Mouse (Mus musculus) kidney, adult 10 weeks (tissue): ENCODE measurements around the gene Gm5269. TPM values are rescaled to one million over a fixed set of nuclear protein-coding genes. Genes with fewer than 3 reads are reported as not detected.

ENCODE experiments used
- polyA plus RNA-seq: library from polyadenylated mRNA; stranded (reverse); fragments of 350-450 nt; fragmentation: Illumina TruSeq; extraction: RNeasy Lipid Tissue Mini Kit (QIAGEN cat#74804); gene quantifications from one replicate; pipeline ENCODE4 v1.2.3, GENCODE M21; 2014; ENCODE audit warnings: low read depth, low replicate concordance

Gm5269 gene
- polyA plus RNA-seq, result not detected

DNA sequence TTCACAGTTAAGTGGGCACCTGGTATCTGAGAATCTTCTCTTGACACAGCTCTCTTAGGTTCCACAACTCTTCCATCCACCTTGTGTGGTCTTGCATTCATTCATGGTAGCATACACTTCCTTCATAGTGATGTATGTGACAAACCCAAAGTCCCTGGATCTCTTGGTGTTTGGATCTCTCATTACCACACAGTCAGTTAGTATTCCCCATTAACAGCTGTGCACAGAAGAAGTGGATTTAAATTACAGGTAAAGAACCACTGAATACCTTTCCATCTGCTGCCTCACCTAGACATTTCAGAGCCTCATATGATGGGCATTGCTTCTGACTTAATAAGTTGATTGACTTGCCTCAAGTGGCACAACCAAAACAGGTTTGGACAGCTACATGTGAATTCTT, at the start of gene Gm5269:
Gm5269 (minus strand) TSS at position 101 of the 400 bp plus-strand sequence.

DNA sequence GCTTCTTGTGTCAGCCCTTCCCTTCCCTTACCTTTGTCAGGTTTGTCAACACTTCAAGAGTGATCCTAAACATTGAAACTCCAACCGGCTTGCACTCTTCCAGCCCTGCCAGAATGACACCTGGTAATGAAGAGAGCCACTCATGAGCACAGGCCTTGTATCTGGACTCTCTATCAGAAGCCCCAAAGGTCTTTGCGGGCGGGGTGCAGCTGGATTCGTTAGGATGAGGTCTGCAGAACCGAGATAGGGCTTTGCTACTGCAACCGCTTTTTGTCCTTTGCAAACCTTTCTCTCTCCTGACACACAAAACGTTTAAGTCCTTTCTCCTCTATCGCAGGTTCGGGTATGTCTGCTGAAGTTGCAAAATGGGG, 36.3 kb upstream of the Gm5269 start, which contains the start of gene Slc40a1:
Slc40a1 (minus strand) TSS at position 131 of the 371 bp plus-strand sequence.

Other genes starting within 250 kb of the Gm5269 start
- gene Wdr75, start 95.1 kb downstream of the Gm5269 start, polyA plus RNA-seq, result 54.8 TPM
- 154 TPM for gene Slc40a1, start 36.2 kb upstream of the Gm5269 start, polyA plus RNA-seq
- gene Dnah7b, start 176.0 kb upstream of the Gm5269 start, polyA plus RNA-seq, result 6.5 TPM